Mouse (Mus musculus): ENCODE data around the gene Ryr2.

GRCm38 (mm10) chr13:12053910-12054309, 52.8 kb downstream of the Ryr2 start:
- TF ChIP-seq POLR2A (IDR thresholded peaks at IDR 0.05; ENCODE audit: extremely low read depth, insufficient read depth, low read length) (no peak), CTCF (IDR thresholded peaks at IDR 0.05; ENCODE audit: low read depth, low read length) (no peak)
